Mouse (Mus musculus) lung, postnatal 25 days (tissue): ENCODE measurements around the gene Dennd1a.

Experiments
- DNase-seq: peaks from one replicate; pipeline ENCODE4 v3.0.0; 2022; ENCODE audit warnings: low spot score

The Dennd1a gene

DNA sequence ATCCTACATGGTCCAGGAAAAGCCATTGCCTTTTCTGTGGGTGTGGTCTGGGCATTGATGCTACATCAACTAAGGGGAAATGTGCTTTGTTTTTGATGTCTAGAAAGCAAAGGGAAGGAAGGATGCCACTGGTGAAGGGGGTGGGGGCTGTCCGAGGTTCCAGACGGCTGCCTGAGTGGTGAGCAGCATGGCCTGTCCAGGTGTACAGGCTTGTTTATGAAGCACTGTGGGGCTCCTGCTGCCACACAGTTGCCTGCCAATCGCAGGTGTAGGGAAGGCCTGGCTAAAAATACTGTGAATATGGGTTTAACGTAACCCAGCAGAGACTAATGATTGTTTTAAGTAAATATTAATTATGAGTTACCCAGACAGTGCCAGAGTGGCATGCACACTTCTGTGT lies 414.4 kb downstream of the Dennd1a start:
- no peak for DNase-seq

DNA sequence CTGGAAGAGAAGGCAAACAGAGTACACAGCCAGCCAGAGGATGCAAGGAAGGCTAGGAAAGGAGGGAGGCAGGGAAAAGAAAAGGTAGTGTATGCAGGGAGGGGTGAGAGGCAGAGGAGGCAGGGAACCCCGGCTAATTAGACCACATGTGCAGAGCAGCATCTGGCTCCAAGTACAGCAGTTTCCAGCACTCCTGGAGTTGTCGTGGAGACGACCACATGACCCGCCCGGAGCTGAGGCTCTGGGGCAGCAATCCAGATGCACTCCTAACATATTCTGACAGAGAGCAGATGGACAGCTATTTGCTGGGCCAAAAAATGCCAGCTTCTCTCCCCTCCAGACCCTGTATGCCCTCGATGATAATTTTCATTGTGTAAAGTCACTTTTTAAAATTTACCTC lies 417.6 kb downstream of the Dennd1a start:
- DNase-seq: no peak

GRCm38 (mm10) chr2:37867387-37867786 lies 419.8 kb downstream of the Dennd1a start:
- DNase-seq: no peak

- DNase-seq: no peak
Observed at GRCm38 (mm10) chr2:37857472-37857871, 429.7 kb downstream of the Dennd1a start.

- no peak for DNase-seq
Observed at GRCm38 (mm10) chr2:37856955-37857354, 430.2 kb downstream of the Dennd1a start.

- DNase-seq: no peak
Observed at GRCm38 (mm10) chr2:37855226-37855625, 432.0 kb downstream of the Dennd1a start.

- no peak for DNase-seq
Observed at GRCm38 (mm10) chr2:37853878-37854435, 433.2 kb downstream of the Dennd1a start.

- no peak for DNase-seq
Observed at GRCm38 (mm10) chr2:37850626-37851025, 436.6 kb downstream of the Dennd1a start.

- DNase-seq: no peak
Observed at GRCm38 (mm10) chr2:37849357-37849756, 437.8 kb downstream of the Dennd1a start.

DNA sequence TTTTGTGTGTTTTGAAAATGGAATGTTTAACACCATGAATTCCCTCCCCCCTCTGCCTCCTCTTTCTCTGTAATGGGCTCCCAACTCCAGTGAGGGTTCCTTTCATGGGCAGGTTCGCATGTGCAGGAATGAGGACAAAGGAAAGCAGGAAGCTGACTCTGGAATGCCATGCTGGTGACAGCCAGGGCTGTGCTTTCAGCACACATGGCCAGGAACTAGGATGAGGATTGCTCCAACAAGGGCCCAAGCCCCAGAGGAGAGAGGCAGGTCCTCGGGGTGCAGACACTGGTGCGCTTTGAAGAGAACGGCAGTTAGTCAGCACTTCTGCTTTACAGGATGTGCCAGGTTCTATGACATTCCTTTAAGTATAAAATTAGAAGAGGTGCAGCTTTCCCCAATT lies 444.5 kb downstream of the Dennd1a start:
- no peak for DNase-seq

DNA sequence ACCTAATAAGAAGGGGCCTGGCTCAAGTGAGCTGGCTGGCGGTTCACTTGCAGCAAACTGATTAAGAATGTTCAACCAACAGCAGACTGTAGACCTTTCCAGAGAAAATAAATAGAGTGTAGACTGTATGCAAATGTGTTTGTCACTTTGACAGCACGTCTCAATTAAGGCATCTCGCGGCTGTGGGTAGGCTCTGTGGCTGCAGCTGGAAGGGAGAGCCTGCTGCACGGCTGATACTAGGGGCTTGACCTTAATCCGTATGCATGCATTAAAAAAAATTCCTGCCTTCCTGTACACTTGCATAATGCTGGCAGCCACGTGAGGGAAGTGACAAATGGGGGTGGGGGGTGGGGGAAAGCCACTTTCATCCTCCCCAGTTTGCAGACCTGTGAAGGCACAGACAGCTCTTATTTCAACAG lies 445.0 kb downstream of the Dennd1a start:
- no peak for DNase-seq

DNA sequence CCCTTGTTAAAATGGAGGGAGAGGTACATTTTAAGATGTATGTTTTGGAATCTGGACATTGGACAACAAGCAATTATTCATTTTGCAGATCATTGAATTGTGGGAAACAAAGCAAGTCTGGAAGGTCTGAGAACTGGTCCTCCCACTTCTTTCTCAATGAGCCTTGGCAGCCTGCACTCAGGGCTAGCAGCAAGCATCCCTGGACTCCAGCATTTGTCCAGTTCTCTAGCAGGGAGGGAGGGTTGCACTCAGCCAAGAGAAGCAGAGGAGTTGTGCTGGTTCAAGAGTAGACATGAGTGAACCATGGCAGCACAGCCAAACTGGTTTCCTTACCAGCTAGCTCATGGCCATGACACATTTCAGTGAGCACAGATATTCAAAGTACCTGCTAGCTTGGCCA lies 447.3 kb downstream of the Dennd1a start:
- peak; percentile 14 for DNase-seq

DNA sequence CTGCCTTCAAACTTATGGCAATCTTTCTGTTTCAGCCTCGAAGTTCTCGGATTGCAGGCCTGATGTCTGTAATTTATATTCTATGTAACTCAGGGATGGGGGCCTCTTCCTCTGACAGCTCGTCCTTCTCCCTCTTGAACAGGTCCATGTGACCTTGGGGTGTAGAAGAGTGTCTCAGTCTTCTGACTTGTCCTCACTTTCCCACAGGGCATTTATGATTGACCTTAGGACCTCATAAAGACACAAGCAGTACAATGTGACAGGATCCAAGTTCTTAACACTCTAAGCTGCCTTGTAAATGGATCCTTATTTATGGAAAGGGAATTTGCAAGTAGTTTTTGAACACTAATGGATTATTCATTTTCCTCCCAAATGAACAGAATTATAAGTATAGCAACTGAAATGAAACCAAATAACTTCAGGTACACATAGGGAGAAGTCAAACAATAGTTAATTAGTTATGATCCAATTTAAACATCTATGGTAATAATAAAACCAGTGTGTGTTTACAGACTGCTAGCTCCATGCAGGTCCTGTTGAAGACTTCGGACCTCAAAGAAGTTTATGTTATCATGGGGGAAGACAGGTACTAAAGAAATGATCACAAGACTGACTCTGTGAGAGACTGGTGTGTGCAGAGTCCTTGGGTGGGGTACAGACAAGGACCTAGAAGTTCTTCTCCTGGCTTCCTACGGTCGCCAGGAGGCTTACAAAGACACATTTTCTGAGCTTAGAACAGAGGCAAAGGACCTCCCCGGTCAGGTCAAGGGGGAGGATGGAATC lies 448.8 kb downstream of the Dennd1a start:
- no peak for DNase-seq

DNA sequence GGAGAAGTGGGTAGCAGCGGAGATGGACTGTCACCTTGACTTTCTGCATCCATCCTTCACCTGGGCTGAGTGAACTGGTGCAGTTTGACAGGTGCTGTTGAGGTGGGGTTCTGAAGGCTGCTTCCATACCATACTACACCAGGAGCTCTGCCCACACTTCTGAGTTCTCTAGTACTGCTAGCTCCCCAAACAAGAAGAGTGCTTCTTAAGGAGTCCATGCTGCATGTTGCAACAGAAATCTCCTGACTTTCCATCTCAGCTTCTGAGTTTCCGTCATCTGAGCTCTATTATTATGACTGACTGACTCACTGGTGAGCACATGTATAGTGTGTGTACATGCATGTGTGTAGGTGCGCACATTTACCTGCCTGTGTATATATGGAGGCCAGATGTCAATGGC lies 449.6 kb downstream of the Dennd1a start:
- DNase-seq: peak; percentile 17

DNA sequence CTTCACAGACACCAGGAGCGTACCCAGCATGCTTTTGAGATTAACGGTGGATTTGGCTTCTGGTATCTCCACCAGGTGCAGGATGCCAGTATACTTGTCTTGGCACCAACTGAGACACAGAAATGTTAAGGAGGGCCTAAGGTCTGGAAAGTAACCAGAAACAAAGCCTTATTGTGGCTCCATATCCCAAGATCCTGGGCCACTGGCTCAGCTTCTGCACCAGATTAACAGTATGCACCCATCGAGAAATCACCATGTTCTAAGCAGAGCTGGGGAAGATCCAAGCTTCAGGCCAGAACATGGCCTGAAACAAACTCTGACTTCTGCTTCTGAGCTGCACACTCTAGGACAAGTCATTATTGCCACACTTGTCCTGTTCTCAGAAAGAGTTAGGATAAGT lies 450.3 kb downstream of the Dennd1a start:
- no peak for DNase-seq

DNA sequence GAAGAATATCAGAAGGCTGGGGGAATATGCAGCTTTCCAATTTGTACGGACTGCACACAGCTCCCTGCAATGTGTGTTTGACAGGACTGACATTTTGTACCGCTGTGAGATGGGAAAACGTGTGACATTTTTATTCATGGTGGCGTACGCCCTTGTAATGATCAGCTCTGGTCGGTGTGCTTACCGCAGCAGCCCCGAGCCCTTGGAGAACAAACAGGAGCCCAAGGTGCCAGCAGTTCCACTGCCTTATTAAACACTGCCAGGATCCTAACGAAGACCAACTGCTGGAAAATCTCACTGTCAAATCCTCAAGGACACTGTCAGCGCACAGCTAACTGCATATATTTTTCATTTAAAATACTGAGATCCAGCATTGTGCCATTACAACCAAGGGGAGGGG lies 454.9 kb downstream of the Dennd1a start:
- no peak for DNase-seq

DNA sequence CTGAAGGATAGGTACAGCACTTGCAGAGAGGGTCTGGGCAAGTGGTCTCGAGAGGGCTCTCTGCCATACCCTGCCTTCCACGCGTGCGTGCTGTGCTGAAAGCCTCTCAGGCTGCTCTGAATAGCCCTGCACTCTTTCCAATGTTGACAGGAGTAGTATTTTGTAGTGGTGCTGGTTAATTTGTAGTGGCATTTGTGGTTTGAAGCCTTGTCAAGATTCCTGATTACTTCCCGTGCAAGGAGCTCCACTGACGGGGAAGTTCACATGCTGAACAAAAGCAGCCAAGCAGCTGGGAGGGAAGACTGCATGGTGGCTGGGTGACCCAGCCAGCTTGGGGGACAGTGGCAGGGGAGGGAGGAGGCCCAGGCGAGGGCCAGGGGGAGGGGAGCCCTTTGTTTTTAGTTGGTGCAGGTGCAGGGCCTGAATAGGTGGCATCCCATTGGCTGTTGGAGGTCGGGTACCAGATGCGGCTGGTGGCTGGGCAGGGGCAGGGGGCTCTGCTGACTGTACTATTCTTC lies 457.4 kb downstream of the Dennd1a start:
- DNase-seq: peak; percentile 53

DNA sequence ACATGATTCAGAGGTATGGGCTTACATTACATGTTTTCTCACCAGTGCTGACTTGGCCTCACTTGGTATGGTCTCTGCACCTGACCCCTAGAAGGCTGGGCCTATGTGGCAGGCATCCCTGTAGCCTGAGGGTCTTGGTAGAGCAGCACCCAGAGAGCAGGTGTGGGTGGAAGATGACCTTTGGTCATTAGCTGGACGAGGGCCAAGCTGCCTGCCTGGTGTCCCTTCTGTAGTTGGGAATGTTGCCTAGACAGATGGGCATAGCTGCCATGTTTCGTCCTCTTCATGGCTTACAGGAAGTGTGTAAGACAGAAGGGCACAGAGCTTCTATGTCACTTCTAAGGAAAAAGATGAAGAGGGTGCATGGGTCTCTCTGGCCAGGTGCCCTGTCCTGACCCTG lies 463.4 kb downstream of the Dennd1a start:
- DNase-seq: no peak

DNA sequence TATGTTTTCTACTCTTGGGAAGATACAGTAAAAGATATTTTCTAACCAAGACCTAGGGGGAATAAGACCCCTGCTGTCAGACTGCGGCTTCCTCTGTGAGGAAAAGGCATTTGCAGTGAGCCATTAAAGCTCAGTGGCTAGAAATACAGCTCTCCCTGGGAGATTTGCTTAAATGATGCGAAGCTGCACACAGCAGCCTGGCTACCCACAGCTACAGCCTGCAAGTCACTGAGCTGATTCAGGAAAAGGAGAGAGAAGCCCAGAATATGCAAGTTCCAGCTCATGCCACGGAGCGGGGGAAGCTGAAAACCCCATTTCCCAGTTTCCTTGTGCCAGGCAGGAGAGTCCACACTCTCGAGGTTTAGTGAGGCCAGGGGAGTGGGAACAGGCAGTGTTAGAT lies 465.1 kb downstream of the Dennd1a start:
- DNase-seq: no peak

GRCm38 (mm10) chr2:37819526-37820152 lies 467.6 kb downstream of the Dennd1a start:
- DNase-seq: no peak

DNA sequence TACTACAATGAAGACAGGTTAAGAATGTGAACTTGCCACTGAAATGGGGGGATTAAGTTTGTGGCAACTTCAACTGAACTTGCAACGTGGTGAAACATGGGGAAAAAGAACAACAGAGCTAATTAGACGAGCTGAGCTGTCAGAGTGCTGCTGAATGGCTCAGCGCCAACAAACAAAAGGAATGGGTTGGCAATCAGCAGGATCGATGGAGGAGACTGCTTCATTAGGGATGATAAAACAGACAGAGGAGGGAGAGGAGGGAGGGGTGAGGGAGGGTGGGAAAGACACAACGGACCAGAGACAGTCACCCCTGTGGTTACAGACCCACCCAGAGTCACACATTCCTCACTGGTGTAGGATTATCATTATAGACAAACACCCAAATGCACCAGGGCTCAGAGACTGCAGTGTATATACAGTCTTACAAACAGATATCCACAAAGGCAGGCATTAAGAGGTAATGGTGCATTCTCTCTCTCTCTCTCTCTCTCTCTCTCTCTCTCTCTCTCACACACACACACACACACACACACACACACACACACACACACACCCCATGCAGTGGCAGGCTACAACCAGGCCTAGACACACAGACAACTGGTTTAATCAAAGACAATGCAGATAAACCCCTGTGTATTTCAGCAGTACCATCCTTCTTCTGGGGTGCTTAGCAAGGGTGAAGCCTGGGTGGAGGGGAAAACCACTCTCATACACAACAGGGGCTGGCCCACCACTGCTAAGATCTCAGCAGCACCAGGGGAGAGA lies 468.2 kb downstream of the Dennd1a start:
- no peak for DNase-seq

GRCm38 (mm10) chr2:37815676-37816075 lies 471.5 kb downstream of the Dennd1a start:
- DNase-seq: peak; percentile 73
